Mouse (Mus musculus) intestine, embryonic 14.5 days (tissue): ENCODE measurements at regions not wholly inside any gene's neighbourhood (a gene's known extent, or its start where the extent isn't known, plus 50 kb on each side); places are given as distances from the start of the nearest gene placed in this dataset.

Experiments
- ATAC-seq: fragments of 200-750 bp; cut with Nextera tagmentation; replicated peaks from 2 replicates; pipeline ENCODE4 v1.8.0; 2017; ENCODE audit warnings: low read depth, moderate number of reproducible peaks, moderate TSS enrichment, moderate library complexity; ENCODE audit not compliant: low FRiP score, low TSS enrichment
- DNase-seq: peaks from one replicate; pipeline ENCODE4 v3.0.0-alpha.2; 2018; ENCODE audit warnings: low spot score
- H3K27ac ChIP-seq: fragments of 300-500 bp; sonication (generic); 2 replicates; pipeline ENCODE4 v1.5.1; 2014; ENCODE audit warnings: low read depth, mild to moderate bottlenecking, control low read depth
- H3K27me3 ChIP-seq: fragments of 300-500 bp; sonication (generic); replicated peaks from 2 replicates; pipeline ENCODE4 v1.6.1; 2014; ENCODE audit warnings: low read length, control low read depth; ENCODE audit not compliant: control insufficient read depth, insufficient read depth
- H3K36me3 ChIP-seq: fragments of 300-500 bp; sonication (generic); 2 replicates; pipeline ENCODE4 v1.6.1; 2014; ENCODE audit warnings: low read length, control low read depth; ENCODE audit not compliant: control insufficient read depth, insufficient read depth
- H3K4me1 ChIP-seq: fragments of 300-500 bp; sonication (generic); replicated peaks from 2 replicates; pipeline ENCODE4 v1.6.1; 2014; ENCODE audit warnings: low read length, control low read depth, mixed read lengths; ENCODE audit not compliant: control insufficient read depth, insufficient read depth
- H3K4me2 ChIP-seq: fragments of 300-500 bp; sonication (generic); 2 replicates; pipeline ENCODE4 v1.6.1; 2014; ENCODE audit warnings: low read length
- H3K4me3 ChIP-seq: fragments of 300-500 bp; sonication (generic); 2 replicates; pipeline ENCODE4 v1.5.1; 2014; ENCODE audit warnings: low read depth, low read length, control low read depth, mixed read lengths
- H3K9ac ChIP-seq: fragments of 300-500 bp; sonication (generic); 2 replicates; pipeline ENCODE4 v1.6.1; 2014; ENCODE audit warnings: mild to moderate bottlenecking, low read length
- H3K9me3 ChIP-seq: fragments of 300-500 bp; sonication (generic); 2 replicates; pipeline ENCODE4 v1.6.1; 2016; ENCODE audit warnings: low read length, control low read depth; ENCODE audit not compliant: control insufficient read depth
- WGBS: fragments of 180-500 bp; shearing (Covaris S2); extraction: QIAGEN DNeasy Blood & Tissue Kit; methylation state at CpG from one replicate; pipeline ENCODE4 v1.1.7; 2014; 5-methylcytosine and 5-hydroxymethylcytosine counted together

DNA sequence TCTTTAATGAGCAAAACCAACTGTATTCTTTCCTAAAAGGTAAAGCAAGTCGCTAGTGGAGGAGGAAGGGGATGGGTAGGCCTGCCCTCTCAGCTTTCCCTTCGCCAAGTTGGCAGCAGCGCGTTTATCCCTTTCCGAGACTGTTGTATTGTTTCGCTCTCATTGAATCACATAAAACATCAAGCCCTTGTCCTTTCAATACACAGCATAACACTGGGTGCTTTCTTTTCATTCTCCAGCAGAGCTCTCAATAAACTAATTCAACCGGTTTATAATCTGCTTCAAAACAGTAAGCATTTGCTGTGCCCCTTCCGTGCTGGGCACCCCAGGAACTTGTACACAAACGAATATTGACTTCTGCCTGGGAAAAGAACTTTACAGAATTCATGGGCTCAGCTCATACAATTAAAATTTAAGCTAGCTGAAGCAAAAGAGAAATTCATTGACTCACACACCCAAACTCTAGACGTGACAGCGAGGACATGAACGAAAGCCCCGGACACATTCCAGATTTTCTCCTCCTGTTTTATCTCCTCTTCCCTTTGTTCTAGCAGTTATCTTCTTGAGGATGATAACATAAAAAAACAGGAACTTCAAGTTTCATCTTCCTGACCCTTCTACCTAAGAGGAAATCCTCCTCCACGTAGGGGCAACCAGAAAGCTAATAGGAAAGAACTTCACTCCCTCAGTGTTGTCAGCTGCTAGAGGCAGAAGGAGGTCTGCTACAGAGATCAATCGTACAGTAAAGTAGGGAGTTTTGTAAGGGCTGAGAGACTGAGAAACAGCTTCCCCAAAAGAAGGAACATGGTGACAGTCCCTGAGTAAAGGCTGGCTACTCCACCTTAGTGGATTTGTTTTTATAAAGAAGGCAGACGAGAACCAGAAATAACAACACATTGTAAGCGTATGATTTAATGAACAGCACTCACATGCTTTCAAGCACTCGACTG, 177.9 kb downstream of the Kdr start:
- H3K27ac ChIP-seq = no peak overlapping the region
- H3K36me3 ChIP-seq = no peaks in the 10 kb centered on the region
- no peak overlapping the region for H3K4me2 ChIP-seq
- no peaks in the 10 kb centered on the region for H3K9me3 ChIP-seq
- no peak overlapping the region for H3K9ac ChIP-seq
- ATAC-seq (no peak), DNase-seq (no peak)
- no peak overlapping the region for H3K4me3 ChIP-seq
- H3K4me1 ChIP-seq = no peaks in the 10 kb centered on the region
- WGBS = 61% methylated on average over 18 of the region's 18 CpGs
- no peaks in the 10 kb centered on the region for H3K27me3 ChIP-seq

DNA sequence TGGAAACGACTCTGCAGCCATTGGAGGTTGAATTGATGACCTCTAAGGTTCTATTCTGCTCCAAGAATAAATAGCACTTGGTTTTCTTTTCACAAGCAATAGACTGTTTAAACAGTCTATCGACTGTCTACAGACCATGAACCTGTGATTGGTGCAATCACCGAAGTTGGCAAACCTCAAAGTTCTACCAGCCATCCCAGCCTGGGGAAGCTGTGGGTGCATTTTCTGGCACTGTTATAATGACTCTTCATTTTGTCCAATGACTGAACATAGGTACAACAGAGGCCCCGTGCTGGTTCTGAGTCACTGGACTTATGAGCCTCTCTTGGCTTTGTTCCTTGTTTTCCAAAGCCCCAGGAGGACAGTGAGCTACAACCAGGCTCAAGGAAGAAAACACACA, 178.6 kb downstream of the Kdr start:
- no peak overlapping the region for H3K27ac ChIP-seq
- DNase-seq = no peak
- WGBS = 82% methylated on average over 4 of the region's 4 CpGs

DNA sequence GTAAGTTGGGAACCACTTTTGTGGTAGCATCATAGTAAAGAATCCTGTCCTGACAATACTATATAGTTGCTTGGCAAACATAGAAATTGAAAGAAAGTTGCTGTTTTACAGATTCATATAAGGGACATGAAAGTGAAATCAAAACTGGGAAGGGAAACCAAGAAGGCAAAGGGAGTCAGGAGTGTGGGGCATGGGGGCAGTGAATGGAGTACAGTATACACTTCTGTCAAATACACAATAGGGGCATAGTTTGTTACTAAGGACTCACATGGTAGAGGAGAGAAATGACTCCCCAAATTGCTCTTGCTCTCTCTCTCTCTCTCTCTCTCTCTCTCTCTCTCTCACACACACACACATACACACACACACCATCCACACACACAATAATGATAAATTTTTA, 185.1 kb downstream of the Kdr start:
- no peaks in the 10 kb centered on the region for H3K9me3 ChIP-seq
- no peak for ATAC-seq

More for the DNA sequence above, 178.6 kb downstream of the Kdr start:
- Histone ChIP-seq H3K36me3 (no peaks in the 10 kb centered on the region), H3K4me3 (no peak overlapping the region), H3K4me1 (no peaks in the 10 kb centered on the region), H3K9ac (no peak overlapping the region), H3K27me3 (no peaks in the 10 kb centered on the region), H3K4me2 (no peak overlapping the region), H3K9me3 (no peaks in the 10 kb centered on the region)
- no peak for ATAC-seq

DNA sequence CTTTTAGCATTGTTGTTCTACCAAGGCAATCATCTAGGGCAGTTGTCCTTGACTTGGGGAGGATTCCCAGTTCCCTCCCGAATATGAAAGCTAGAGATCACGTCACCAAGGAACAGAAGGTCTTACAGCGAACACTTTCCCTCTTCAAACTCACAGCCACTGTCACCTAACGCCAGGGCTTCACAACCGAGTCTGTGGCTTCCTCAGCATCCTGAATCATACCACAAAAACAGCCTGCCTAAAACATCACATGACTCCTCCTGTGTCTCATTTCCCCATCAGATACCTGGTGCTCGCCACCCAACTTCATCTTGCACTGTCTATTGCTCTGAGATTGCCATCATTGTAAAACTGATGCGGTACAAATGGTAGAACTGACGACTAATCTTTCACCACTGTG, 186.5 kb downstream of the Kdr start:
- DNase-seq = no peak
- Histone ChIP-seq H3K4me1 (no peaks in the 10 kb centered on the region), H3K9me3 (no peaks in the 10 kb centered on the region), H3K4me2 (no peak overlapping the region), H3K9ac (no peak overlapping the region), H3K27me3 (no peaks in the 10 kb centered on the region), H3K36me3 (no peaks in the 10 kb centered on the region), H3K27ac (no peak overlapping the region), H3K4me3 (no peak overlapping the region)
- 88% methylated on average over 8 of the region's 8 CpGs for WGBS
- no peak for ATAC-seq

More for the DNA sequence above, 185.1 kb downstream of the Kdr start:
- Histone ChIP-seq H3K36me3 (no peaks in the 10 kb centered on the region), H3K27me3 (no peaks in the 10 kb centered on the region), H3K27ac (no peak overlapping the region), H3K4me1 (no peaks in the 10 kb centered on the region), H3K4me3 (no peak overlapping the region), H3K4me2 (no peak overlapping the region), H3K9ac (no peak overlapping the region)
- DNase-seq = no peak

DNA sequence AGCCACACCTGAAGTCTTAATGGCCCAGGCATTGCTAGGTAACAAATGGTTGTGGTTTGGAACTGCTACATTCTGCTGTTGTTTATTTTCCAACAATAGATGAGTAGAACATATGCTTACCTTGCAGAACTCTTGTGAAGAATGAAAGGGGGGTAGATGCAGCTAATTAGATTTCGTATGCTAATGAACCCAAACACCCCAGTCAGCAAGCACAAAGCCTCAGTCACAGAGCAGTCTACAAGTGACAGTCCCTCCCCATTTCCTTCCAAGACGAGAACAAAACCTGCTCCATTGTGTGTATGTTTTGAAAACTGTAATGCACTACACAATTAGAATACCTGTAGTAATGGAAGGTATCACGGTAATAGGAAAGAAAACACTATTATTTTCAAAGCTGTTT, 190.2 kb downstream of the Kdr start:
- H3K27me3 ChIP-seq = no peaks in the 10 kb centered on the region
- H3K9ac ChIP-seq = no peak overlapping the region
- no peaks in the 10 kb centered on the region for H3K9me3 ChIP-seq
- no peak overlapping the region for H3K27ac ChIP-seq
- no peaks in the 10 kb centered on the region for H3K4me1 ChIP-seq
- no peak overlapping the region for H3K4me2 ChIP-seq
- 70% methylated on average over 3 of the region's 3 CpGs for WGBS
- no peaks in the 10 kb centered on the region for H3K36me3 ChIP-seq
- H3K4me3 ChIP-seq = no peak overlapping the region
- DNase-seq = no peak
- no peak for ATAC-seq

DNA sequence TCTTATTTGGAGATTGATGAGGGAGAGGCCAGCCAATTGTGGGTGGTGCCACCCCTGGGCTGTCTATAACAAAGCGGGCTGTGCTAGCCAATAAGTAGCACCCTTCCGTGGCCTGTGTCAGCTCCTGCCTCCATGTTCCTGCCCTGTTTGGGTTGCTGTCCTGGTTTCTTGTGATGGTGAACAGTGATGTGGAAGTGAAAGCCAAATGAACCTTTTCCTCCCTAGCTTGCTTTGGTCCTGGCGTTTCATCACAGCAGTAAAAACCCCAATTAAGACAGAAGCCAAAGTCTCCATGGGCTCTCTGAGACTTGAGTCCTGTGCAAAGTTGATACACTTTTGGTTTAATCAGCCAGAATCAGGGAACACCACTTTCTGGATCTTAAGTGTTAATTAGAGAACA, 192.1 kb downstream of the Kdr start:
- no peak for DNase-seq
- H3K4me1 ChIP-seq = no peaks in the 10 kb centered on the region
- H3K9ac ChIP-seq = no peak overlapping the region
- H3K4me2 ChIP-seq = no peak overlapping the region
- no peak overlapping the region for H3K27ac ChIP-seq
- H3K36me3 ChIP-seq = no peaks in the 10 kb centered on the region
- no peak for ATAC-seq
- 85% methylated on average over 3 of the region's 3 CpGs for WGBS
- H3K27me3 ChIP-seq = no peaks in the 10 kb centered on the region
- H3K9me3 ChIP-seq = no peaks in the 10 kb centered on the region
- no peak overlapping the region for H3K4me3 ChIP-seq

DNA sequence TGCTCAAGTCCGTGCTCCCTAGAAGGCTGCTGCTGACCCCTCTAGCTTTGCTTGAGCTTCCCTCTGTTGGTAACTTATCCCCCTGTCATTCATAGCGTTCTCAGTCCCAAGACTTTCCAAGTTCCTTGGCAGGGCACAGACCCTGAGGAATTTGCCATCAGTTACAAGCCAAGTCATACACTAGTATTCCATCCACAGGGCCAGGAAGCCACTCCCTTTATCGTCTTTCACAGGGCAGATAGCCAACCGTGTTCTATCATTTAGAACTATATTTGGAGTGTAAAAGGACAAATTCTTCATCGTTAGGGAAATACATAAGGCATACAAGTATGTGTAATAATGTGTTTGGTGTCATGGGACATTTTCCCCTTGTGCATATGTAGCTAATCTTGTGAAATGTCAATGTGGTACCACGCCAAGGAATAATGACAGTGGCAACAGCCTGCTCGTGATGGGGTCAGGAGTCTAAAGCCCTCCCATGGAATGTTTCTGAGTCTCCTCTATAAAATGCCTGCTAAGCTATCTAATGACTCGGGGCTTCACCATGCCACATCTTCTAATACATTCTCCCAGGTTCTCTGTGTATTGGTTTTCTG, 193.2 kb downstream of the Kdr start:
- H3K9me3 ChIP-seq = no peaks in the 10 kb centered on the region
- no peak overlapping the region for H3K4me2 ChIP-seq
- ATAC-seq = no peak
- DNase-seq = no peak
- no peak overlapping the region for H3K4me3 ChIP-seq
- H3K4me1 ChIP-seq = no peaks in the 10 kb centered on the region
- H3K27ac ChIP-seq = no peak overlapping the region
- H3K9ac ChIP-seq = no peak overlapping the region
- no peaks in the 10 kb centered on the region for H3K36me3 ChIP-seq
- 84% methylated on average over 8 of the region's 8 CpGs for WGBS
- H3K27me3 ChIP-seq = no peaks in the 10 kb centered on the region

DNA sequence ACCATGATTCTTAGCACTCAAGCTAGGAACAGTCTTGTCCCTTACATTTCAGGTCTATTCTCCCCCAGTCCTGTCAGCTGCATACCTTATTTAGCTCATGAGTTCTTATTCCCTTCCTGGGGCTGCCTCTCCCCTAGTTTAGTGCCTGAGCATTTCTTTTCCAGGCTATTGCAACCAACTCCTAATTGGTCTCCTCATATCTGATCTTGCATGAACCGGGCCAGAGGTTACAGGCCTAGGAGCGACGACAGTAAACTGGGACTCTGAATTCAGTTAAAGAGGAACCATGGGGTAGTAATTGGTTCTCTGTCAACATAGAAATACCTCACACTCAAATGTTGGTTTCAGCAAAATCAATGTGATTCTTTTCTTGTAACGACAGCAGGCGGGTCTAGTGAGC, 195.9 kb downstream of the Kit start:
- Histone ChIP-seq H3K4me3 (no peak overlapping the region), H3K9me3 (no peaks in the 10 kb centered on the region), H3K4me2 (no peak overlapping the region), H3K27me3 (no peaks in the 10 kb centered on the region), H3K36me3 (no peaks in the 10 kb centered on the region), H3K27ac (no peak overlapping the region), H3K4me1 (no peaks in the 10 kb centered on the region), H3K9ac (no peak overlapping the region)
- WGBS = 76% methylated on average over 5 of the region's 5 CpGs
- ATAC-seq (no peak), DNase-seq (no peak)

DNA sequence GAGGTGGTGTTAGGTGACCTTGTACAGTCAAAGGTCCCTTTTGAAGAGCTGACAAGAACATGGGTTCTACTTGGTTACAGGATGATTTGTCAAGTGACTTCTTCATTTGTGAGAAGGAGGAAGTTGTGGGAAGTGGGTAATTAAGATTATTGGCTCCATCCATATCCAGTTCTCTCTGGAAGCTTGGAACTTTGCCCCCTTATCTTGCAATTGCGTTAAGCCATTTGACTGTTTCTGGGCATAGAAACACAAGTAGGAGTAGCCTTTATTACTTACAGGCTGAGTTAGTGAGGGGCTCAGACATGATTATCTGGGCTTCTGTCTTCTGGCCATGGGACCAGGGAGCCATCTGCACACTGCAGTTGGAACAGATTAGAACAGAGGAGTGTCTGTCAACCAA, 192.5 kb downstream of the Kit start:
- no peak overlapping the region for H3K4me2 ChIP-seq
- H3K4me3 ChIP-seq = no peak overlapping the region
- WGBS = 58% methylated on average over 1 of the region's 1 CpGs
- DNase-seq = no peak
- peaks cover 8% of the 10 kb centered on the region for H3K4me1 ChIP-seq
- no peaks in the 10 kb centered on the region for H3K36me3 ChIP-seq
- H3K9me3 ChIP-seq = no peaks in the 10 kb centered on the region
- ATAC-seq = no peak
- no peak overlapping the region for H3K9ac ChIP-seq
- H3K27ac ChIP-seq = no peak overlapping the region
- no peaks in the 10 kb centered on the region for H3K27me3 ChIP-seq
